Mouse (Mus musculus): Measurements from ENCODE around the gene Efcab5. TPM values are rescaled to one million over a fixed set of nuclear protein-coding genes. Genes with fewer than 3 reads are reported as not detected.

Gene Efcab5
- polyA plus RNA-seq, 1 experiment from 2014 or later = 0.86 TPM

- Histone ChIP-seq H3K36me3 (no peaks in the 10 kb centered on the region), H3K27ac (no peak overlapping the region), H3K9me3 (no peaks in the 10 kb centered on the region), H3K4me1 (peaks cover 11% of the 10 kb centered on the region; the same call in 1 of the 2 replicates), H3K9ac (no peak overlapping the region), H3K4me3 (no peak overlapping the region), H3K27me3 (no peaks in the 10 kb centered on the region), H3K4me2 (no peak overlapping the region)
- WGBS = 25% methylated on average over 4 of the region's 4 CpGs
- no peak for ATAC-seq (ENCODE audit: insufficient number of reproducible peaks, low FRiP score, low TSS enrichment, low read depth)
Observed at GRCm38 (mm10) chr11:77196181-77197143, 7.7 kb upstream of the Efcab5 start.

DNA sequence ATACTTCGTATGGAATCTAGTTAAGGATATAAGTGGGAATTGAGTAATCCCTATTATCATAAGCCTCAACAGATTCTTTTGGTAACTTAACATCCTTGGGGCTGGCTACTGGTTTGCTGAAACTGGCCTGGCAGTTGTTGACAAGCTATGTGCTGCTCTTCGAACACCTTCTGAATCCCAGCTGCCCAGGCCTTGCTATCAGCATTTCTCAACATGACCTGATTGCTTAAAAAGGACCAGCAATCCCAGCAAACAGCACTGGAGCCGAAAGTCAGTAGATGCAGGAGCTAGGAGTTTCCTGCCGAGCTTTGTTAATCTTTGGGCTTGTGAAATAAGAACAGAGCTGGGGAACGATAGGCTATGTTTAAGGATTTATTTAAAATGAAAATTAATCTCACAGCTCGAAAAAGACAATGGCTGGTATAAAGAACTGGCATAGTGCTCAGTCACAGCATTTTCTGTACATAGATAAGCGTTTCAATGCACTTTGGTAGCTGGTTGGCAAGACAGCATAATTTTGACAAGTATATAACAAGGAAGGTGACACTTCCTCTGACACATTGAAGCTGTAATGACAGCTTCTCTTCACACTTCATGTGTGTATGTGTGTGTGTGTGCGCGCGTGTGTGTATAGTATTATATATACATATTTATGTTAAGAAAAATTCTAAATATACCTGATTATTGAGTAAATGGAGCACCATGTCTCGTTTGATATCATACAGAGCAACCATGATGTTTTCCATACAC lies 6.8 kb upstream of the Efcab5 start:
- no peak overlapping the region for H3K4me3 ChIP-seq
- no peak overlapping the region for H3K4me2 ChIP-seq
- 69% methylated on average over 11 of the region's 11 CpGs for WGBS
- no peak for ATAC-seq (ENCODE audit: insufficient number of reproducible peaks, low FRiP score, low TSS enrichment, low read depth)
- H3K9ac ChIP-seq = no peak overlapping the region
- peaks cover 11% of the 10 kb centered on the region; the same call in 1 of the 2 replicates for H3K4me1 ChIP-seq
- no peaks in the 10 kb centered on the region for H3K9me3 ChIP-seq
- H3K36me3 ChIP-seq = no peaks in the 10 kb centered on the region
- no peaks in the 10 kb centered on the region for H3K27me3 ChIP-seq
- H3K27ac ChIP-seq = no peak overlapping the region

GRCm38 (mm10) chr11:77194762-77195161 lies 6.0 kb upstream of the Efcab5 start:
- Histone ChIP-seq H3K27me3 (no peaks in the 10 kb centered on the region), H3K9ac (no peak overlapping the region), H3K27ac (no peak overlapping the region), H3K36me3 (no peaks in the 10 kb centered on the region), H3K4me1 (peaks cover 11% of the 10 kb centered on the region; the same call in 1 of the 2 replicates), H3K4me3 (no peak overlapping the region), H3K4me2 (no peak overlapping the region), H3K9me3 (no peaks in the 10 kb centered on the region)
- 68% methylated on average over 1 of the region's 1 CpGs for WGBS
- ATAC-seq (ENCODE audit: insufficient number of reproducible peaks, low FRiP score, low TSS enrichment, low read depth) = no peak

DNA sequence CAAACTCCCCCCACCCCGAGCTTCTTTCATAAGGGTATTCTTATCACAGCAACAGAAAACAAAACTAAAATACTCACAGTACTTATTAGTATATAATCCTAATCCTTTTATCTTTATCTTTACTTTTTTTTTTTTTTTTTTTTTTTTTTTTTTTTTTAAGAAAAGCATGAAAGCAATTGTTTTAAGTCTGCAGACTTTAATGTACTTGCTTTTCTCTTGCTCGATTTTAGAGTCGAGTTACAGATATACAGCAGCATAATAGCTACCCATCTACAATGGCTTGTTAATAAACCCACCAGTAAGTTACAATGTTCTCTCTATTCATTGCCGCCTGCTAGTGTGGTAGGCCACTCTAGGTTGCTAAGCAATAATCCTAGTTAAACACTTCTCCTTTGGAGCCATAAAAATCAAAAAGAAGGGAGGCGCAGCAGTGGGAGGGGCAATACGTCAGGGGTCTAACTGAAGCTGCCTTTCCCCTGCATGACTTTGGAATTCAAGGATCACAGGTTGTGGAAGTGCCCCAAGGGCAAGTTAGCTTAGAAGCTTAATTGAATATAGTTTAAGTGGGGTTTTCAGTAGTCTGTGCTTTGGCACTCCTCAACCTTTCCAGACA lies 5.3 kb upstream of the Efcab5 start:
- WGBS = 31% methylated on average over 6 of the region's 6 CpGs
- Histone ChIP-seq H3K4me1 (peaks cover 11% of the 10 kb centered on the region; the same call in 1 of the 2 replicates), H3K9me3 (no peaks in the 10 kb centered on the region), H3K36me3 (no peaks in the 10 kb centered on the region), H3K27ac (no peak overlapping the region), H3K9ac (no peak overlapping the region), H3K4me3 (no peak overlapping the region), H3K4me2 (no peak overlapping the region), H3K27me3 (no peaks in the 10 kb centered on the region)
- ATAC-seq (ENCODE audit: insufficient number of reproducible peaks, low FRiP score, low TSS enrichment, low read depth) = no peak

DNA sequence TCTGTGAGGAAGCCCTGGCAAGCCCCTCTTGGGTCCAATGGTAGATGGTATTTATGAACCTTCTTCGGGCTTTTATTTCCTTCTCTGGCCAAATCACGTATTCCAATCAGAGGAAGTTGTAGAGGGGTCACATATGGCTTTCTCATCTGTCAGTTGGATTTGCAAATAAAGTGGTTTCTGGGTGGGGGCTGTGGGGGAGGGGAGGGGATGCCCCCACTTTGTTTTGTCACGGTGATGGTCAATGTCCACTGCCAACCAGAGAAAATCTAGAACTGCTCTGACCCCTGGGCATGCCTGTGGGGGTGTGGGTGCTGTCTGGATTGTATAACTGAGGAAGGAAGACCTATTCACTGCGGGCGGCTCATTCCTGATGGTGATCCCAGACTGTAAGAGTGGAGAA lies 4.6 kb upstream of the Efcab5 start:
- Histone ChIP-seq H3K4me3 (no peak overlapping the region), H3K4me1 (peaks cover 11% of the 10 kb centered on the region; the same call in 1 of the 2 replicates), H3K4me2 (no peak overlapping the region), H3K36me3 (no peaks in the 10 kb centered on the region), H3K27me3 (no peaks in the 10 kb centered on the region), H3K9me3 (no peaks in the 10 kb centered on the region), H3K9ac (no peak overlapping the region), H3K27ac (no peak overlapping the region)
- WGBS = 59% methylated on average over 5 of the region's 5 CpGs
- ATAC-seq (ENCODE audit: insufficient number of reproducible peaks, low FRiP score, low TSS enrichment, low read depth) = no peak

- Histone ChIP-seq H3K4me2 (no peak overlapping the region), H3K27me3 (no peaks in the 10 kb centered on the region), H3K4me3 (no peak overlapping the region), H3K4me1 (no peaks in the 10 kb centered on the region), H3K9ac (no peak overlapping the region), H3K9me3 (no peaks in the 10 kb centered on the region), H3K27ac (no peak overlapping the region), H3K36me3 (no peaks in the 10 kb centered on the region)
- no peak for ATAC-seq (ENCODE audit: insufficient number of reproducible peaks, low FRiP score, low TSS enrichment, low read depth)
- 62% methylated on average over 2 of the region's 2 CpGs for WGBS
Observed at GRCm38 (mm10) chr11:77184926-77185325, 3.8 kb downstream of the Efcab5 start.

DNA sequence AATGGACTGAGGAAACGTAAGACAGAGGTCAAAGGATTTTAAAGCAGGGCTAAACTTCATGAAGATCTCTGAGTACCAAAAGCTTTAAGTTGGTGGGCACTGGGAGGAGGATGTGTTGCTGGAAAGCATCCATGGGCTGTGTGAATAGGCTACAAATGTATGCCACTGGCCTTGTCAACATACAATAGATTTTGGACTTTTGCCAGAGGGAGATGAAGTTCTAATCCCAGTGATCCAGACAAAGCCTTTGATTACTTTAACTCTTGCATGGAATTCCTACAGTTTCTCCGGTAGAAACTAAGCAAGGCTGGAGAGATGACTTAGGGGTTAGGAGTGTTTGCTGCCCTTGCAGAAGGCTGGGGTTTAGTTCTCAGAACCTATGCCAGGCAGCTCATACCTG lies 6.2 kb downstream of the Efcab5 start:
- no peak overlapping the region for H3K4me2 ChIP-seq
- WGBS = 42% methylated on average over 2 of the region's 2 CpGs
- no peak for ATAC-seq (ENCODE audit: insufficient number of reproducible peaks, low FRiP score, low TSS enrichment, low read depth)

DNA sequence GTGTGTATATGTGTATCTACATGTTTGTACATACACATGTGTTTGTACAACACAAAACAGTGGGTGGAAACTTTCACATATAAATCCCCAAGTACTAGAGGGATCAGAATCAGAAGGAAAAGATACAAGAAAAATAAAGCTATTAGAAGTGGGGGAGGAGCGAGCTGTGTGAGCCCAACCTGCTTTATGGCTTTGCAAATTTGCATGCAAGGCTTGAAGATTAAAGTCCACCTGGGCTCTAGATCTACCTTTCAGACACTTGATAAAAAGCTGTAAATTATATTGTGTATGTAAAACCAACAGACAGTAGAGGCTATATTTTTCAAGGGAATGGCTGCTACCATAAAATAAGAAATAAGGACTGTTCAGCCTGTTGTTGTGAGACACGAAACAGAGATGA lies 6.7 kb downstream of the Efcab5 start:
- Histone ChIP-seq H3K9me3 (no peaks in the 10 kb centered on the region), H3K4me3 (no peak overlapping the region), H3K9ac (no peak overlapping the region), H3K4me1 (no peaks in the 10 kb centered on the region), H3K4me2 (no peak overlapping the region), H3K27me3 (no peaks in the 10 kb centered on the region), H3K27ac (no peak overlapping the region), H3K36me3 (no peaks in the 10 kb centered on the region)
- WGBS = 63% methylated on average over 2 of the region's 2 CpGs
- ATAC-seq (ENCODE audit: insufficient number of reproducible peaks, low FRiP score, low TSS enrichment, low read depth) = no peak

More for the DNA sequence above, 6.2 kb downstream of the Efcab5 start:
- H3K9me3 ChIP-seq = no peaks in the 10 kb centered on the region
- H3K4me3 ChIP-seq = no peak overlapping the region
- no peaks in the 10 kb centered on the region for H3K27me3 ChIP-seq
- no peak overlapping the region for H3K27ac ChIP-seq
- no peak overlapping the region for H3K9ac ChIP-seq
- H3K4me1 ChIP-seq = no peaks in the 10 kb centered on the region
- H3K36me3 ChIP-seq = no peaks in the 10 kb centered on the region

- Histone ChIP-seq H3K36me3 (no peaks in the 10 kb centered on the region), H3K4me3 (no peak overlapping the region), H3K27ac (no peak overlapping the region), H3K27me3 (no peaks in the 10 kb centered on the region), H3K9ac (no peak overlapping the region), H3K4me2 (no peak overlapping the region), H3K9me3 (no peaks in the 10 kb centered on the region), H3K4me1 (no peaks in the 10 kb centered on the region)
- WGBS = 54% methylated on average over 5 of the region's 5 CpGs
- ATAC-seq (ENCODE audit: insufficient number of reproducible peaks, low FRiP score, low TSS enrichment, low read depth) = no peak
Observed at GRCm38 (mm10) chr11:77181528-77181927, 7.2 kb downstream of the Efcab5 start.

GRCm38 (mm10) chr11:77180886-77181285 lies 7.9 kb downstream of the Efcab5 start:
- no peak overlapping the region for H3K4me2 ChIP-seq
- H3K9me3 ChIP-seq = no peaks in the 10 kb centered on the region
- 26% methylated on average over 4 of the region's 4 CpGs for WGBS
- no peaks in the 10 kb centered on the region for H3K27me3 ChIP-seq
- no peak overlapping the region for H3K4me3 ChIP-seq
- H3K36me3 ChIP-seq = no peaks in the 10 kb centered on the region
- H3K4me1 ChIP-seq = no peaks in the 10 kb centered on the region
- no peak overlapping the region for H3K27ac ChIP-seq
- ATAC-seq (ENCODE audit: insufficient number of reproducible peaks, low FRiP score, low TSS enrichment, low read depth) = no peak
- no peak overlapping the region for H3K9ac ChIP-seq

GRCm38 (mm10) chr11:77179771-77180170 lies 9.0 kb downstream of the Efcab5 start:
- Histone ChIP-seq H3K4me1 (no peaks in the 10 kb centered on the region), H3K4me2 (no peak overlapping the region), H3K36me3 (no peaks in the 10 kb centered on the region), H3K27me3 (no peaks in the 10 kb centered on the region), H3K9ac (no peak overlapping the region), H3K27ac (no peak overlapping the region), H3K9me3 (no peaks in the 10 kb centered on the region), H3K4me3 (no peak overlapping the region)
- WGBS = 83% methylated on average over 3 of the region's 3 CpGs
- ATAC-seq (ENCODE audit: insufficient number of reproducible peaks, low FRiP score, low TSS enrichment, low read depth) = no peak

- no peak overlapping the region for H3K4me2 ChIP-seq
- no peak overlapping the region for H3K27ac ChIP-seq
- H3K9me3 ChIP-seq = no peaks in the 10 kb centered on the region
- no peak for ATAC-seq (ENCODE audit: insufficient number of reproducible peaks, low FRiP score, low TSS enrichment, low read depth)
- no peaks in the 10 kb centered on the region for H3K4me1 ChIP-seq
- H3K9ac ChIP-seq = no peak overlapping the region
- no peak overlapping the region for H3K4me3 ChIP-seq
- no peaks in the 10 kb centered on the region for H3K36me3 ChIP-seq
- 55% methylated on average over 7 of the region's 7 CpGs for WGBS
- H3K27me3 ChIP-seq = no peaks in the 10 kb centered on the region
Observed at GRCm38 (mm10) chr11:77174531-77174930, 14.2 kb downstream of the Efcab5 start.

All from limb, embryonic 15.5 days (tissue).